Mouse (Mus musculus): Measurements from ENCODE around the gene Tnip2. TPM values are rescaled to one million over a fixed set of nuclear protein-coding genes. Genes with fewer than 3 reads are reported as not detected.

The Tnip2 gene
- polyA plus RNA-seq, 1 experiment from 2014 or later = 4.3 TPM

DNA sequence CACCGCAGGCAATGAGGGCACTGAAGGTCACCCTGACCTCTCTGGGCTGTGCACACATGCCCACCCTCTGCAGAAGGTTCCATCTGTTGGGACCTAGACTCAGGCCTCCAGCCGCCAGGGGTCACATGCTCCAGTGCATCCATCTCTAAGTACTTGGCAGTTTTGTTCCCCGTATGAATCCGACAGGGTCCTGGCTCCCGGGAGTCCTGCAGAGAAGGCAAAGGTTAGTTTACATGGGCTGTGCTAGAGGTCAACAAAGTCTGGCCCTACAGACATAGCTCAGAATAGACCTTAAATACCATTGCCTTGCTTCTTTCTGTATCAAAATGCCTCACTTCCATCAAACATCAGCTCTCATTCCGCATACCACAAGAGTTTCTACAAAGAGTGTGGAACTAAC, 17.0 kb downstream of the Tnip2 start:
- H3K4me2 ChIP-seq (replicated peaks; ENCODE audit: low read depth, low read length) = no peak overlapping the region
- ATAC-seq (ENCODE audit: low FRiP score) = no peak
- H3K4me1 ChIP-seq (replicated peaks; ENCODE audit: control insufficient read depth, insufficient read depth, low read length) = no peaks in the 10 kb centered on the region
- no peaks in the 10 kb centered on the region for H3K9me3 ChIP-seq (ENCODE audit: control insufficient read depth, low read length)
- WGBS = 76% methylated on average over 6 of the region's 6 CpGs
- no peak overlapping the region for H3K27ac ChIP-seq (ENCODE audit: low read depth, low read length)
- H3K27me3 ChIP-seq (ENCODE audit: control insufficient read depth, insufficient read depth, low read length) = no peaks in the 10 kb centered on the region
- H3K9ac ChIP-seq (ENCODE audit: low read depth, low read length) = no peak overlapping the region
- no peak overlapping the region for H3K4me3 ChIP-seq (ENCODE audit: low read depth, low read length)
- no peaks in the 10 kb centered on the region for H3K36me3 ChIP-seq (ENCODE audit: control insufficient read depth, insufficient read depth, low read length)
- DNase-seq (ENCODE audit: low spot score) = no peak

DNA sequence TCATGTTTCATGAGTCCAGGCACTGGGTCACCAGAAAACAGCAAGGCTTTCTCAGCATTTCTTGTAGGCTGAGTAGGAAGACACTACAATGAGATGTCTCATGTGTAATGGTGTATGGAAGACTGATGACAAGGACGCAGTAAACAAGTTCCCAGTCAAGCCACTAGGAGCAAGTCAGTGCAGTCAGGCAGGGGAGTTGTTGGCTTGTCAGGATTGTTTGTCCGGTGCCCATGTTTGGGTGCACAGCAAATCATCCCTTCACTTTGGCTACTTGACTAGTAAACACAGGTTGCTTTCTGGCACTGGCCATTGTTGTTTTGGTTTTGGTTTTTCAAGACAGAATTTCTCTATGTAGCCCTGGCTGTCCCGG, 24.4 kb downstream of the Tnip2 start:
- no peak overlapping the region for H3K9ac ChIP-seq (ENCODE audit: low read depth, low read length)
- H3K27me3 ChIP-seq (ENCODE audit: control insufficient read depth, insufficient read depth, low read length) = no peaks in the 10 kb centered on the region
- no peak for DNase-seq (ENCODE audit: low spot score)
- no peaks in the 10 kb centered on the region for H3K9me3 ChIP-seq (ENCODE audit: control insufficient read depth, low read length)
- ATAC-seq (ENCODE audit: low FRiP score) = no peak
- 0 out of 2 replicates have a peak, but pooled peaks cover 4% of the 10 kb centered on the region for H3K36me3 ChIP-seq (ENCODE audit: control insufficient read depth, insufficient read depth, low read length)
- no peaks in the 10 kb centered on the region for H3K4me1 ChIP-seq (replicated peaks; ENCODE audit: control insufficient read depth, insufficient read depth, low read length)
- no peak overlapping the region for H3K4me3 ChIP-seq (ENCODE audit: low read depth, low read length)
- no peak overlapping the region for H3K27ac ChIP-seq (ENCODE audit: low read depth, low read length)
- 92% methylated on average over 3 of the region's 3 CpGs for WGBS
- H3K4me2 ChIP-seq (replicated peaks; ENCODE audit: low read depth, low read length) = no peak overlapping the region

DNA sequence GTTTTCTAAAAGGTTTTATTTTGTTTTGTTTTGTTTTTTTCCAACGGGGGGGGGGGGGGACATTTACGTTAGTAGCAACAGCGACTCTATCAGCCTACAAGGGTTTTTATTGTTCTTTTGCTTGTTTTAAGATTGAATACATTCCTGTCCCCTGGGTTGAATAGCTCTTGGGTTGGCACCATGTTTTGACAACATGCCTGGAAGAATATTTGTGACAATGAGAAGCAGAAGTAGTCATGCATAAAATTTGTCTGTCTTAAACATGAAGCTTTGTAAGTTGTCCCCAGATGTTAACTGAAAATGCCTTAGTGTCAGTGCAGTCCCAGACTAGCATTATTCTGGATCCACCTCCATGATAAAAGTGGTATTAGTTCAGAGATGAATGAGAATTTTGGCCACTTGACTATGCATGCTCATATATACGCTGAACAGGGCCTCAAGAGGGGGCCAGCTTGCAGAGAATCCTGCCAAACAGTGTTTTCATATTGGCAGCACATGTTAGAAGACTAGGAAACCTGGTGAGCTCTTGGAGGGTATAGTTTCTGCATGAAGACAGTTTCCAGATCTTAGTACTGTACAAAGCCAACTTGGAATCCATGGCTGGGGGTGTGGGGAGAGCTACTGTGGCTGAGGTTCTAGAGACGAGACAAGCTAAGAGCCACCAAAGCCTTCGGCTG, 24.9 kb downstream of the Tnip2 start:
- ATAC-seq (ENCODE audit: low FRiP score) (no peak), DNase-seq (ENCODE audit: low spot score) (no peak)
- Histone ChIP-seq H3K4me1 (replicated peaks; ENCODE audit: control insufficient read depth, insufficient read depth, low read length) (no peaks in the 10 kb centered on the region), H3K27me3 (ENCODE audit: control insufficient read depth, insufficient read depth, low read length) (no peaks in the 10 kb centered on the region), H3K27ac (ENCODE audit: low read depth, low read length) (no peak overlapping the region), H3K36me3 (ENCODE audit: control insufficient read depth, insufficient read depth, low read length) (0 out of 2 replicates have a peak, but pooled peaks cover 4% of the 10 kb centered on the region), H3K9ac (ENCODE audit: low read depth, low read length) (no peak overlapping the region), H3K4me2 (replicated peaks; ENCODE audit: low read depth, low read length) (no peak overlapping the region), H3K9me3 (ENCODE audit: control insufficient read depth, low read length) (no peaks in the 10 kb centered on the region), H3K4me3 (ENCODE audit: low read depth, low read length) (no peak overlapping the region)
- WGBS = 81% methylated on average over 6 of the region's 6 CpGs

DNA sequence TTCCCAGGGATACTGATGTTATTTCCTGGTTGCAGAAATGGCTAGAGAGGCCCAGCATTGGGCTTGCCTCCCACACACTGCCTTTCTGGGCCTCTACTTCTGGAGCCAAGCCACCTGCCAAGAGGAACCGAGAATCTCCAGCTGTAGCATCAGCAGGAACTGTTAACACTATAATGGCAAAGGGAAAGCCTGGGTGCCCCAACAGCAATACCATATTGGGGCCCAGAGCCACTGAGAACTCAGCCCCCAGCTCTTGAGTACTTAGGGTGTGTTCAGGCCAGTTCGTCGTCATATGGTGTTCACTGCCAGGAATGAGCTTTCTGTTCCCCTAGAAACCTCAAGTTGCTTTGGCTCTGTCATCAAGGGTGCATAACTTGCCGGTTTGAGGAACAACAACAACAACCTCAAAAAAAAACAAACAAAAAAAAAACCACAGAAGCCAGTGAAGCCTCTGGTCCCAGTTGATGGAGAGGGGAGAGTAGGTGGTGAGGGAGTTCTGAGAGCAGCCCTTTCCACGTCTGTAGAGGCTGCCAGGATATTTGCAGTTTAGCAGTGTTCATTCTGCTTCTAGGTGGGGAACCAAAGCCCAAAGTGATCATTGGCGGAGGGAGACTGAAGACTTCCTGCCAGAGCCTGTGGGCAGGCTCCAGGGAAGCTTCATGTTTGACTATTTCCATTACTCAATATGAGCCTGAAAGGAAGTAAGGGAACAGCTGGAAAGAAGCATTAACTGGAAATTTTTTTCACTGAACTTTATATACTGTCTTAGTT, 26.3 kb downstream of the Tnip2 start:
- no peaks in the 10 kb centered on the region for H3K4me1 ChIP-seq (replicated peaks; ENCODE audit: control insufficient read depth, insufficient read depth, low read length)
- no peak overlapping the region for H3K4me2 ChIP-seq (replicated peaks; ENCODE audit: low read depth, low read length)
- H3K4me3 ChIP-seq (ENCODE audit: low read depth, low read length) = no peak overlapping the region
- no peaks in the 10 kb centered on the region for H3K9me3 ChIP-seq (ENCODE audit: control insufficient read depth, low read length)
- no peak overlapping the region for H3K27ac ChIP-seq (ENCODE audit: low read depth, low read length)
- H3K9ac ChIP-seq (ENCODE audit: low read depth, low read length) = no peak overlapping the region
- DNase-seq (ENCODE audit: low spot score) (no peak), ATAC-seq (ENCODE audit: low FRiP score) (no peak)
- 78% methylated on average over 6 of the region's 6 CpGs for WGBS
- H3K36me3 ChIP-seq (ENCODE audit: control insufficient read depth, insufficient read depth, low read length) = 0 out of 2 replicates have a peak, but pooled peaks cover 4% of the 10 kb centered on the region
- H3K27me3 ChIP-seq (ENCODE audit: control insufficient read depth, insufficient read depth, low read length) = no peaks in the 10 kb centered on the region

DNA sequence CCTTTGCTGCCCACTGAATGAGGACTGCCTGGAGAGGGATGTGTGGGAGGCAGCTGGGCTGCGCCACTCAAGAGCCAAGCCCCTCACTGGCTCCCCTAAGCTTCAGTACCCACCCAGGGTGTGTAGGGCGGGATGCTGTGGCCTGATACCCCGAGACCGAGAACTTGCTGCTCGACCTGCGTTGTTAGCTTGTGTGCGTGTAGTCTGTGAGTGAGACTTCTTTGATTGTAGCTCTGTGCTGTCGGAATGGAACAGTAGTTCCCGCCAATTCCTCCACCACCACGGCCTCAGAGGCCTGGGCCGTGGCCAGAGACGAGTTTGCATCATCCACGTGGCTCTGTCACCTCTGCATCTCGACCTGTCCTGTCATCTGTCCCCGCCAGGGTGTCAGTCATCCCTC, 28.1 kb downstream of the Tnip2 start:
- no peak overlapping the region for H3K4me2 ChIP-seq (replicated peaks; ENCODE audit: low read depth, low read length)
- H3K27ac ChIP-seq (ENCODE audit: low read depth, low read length) = no peak overlapping the region
- H3K4me3 ChIP-seq (ENCODE audit: low read depth, low read length) = no peak overlapping the region
- DNase-seq (ENCODE audit: low spot score) (no peak), ATAC-seq (ENCODE audit: low FRiP score) (no peak)
- H3K27me3 ChIP-seq (ENCODE audit: control insufficient read depth, insufficient read depth, low read length) = no peaks in the 10 kb centered on the region
- WGBS = 95% methylated on average over 15 of the region's 15 CpGs
- H3K9me3 ChIP-seq (ENCODE audit: control insufficient read depth, low read length) = no peaks in the 10 kb centered on the region
- no peaks in the 10 kb centered on the region for H3K4me1 ChIP-seq (replicated peaks; ENCODE audit: control insufficient read depth, insufficient read depth, low read length)
- H3K36me3 ChIP-seq (ENCODE audit: control insufficient read depth, insufficient read depth, low read length) = 0 out of 2 replicates have a peak, but pooled peaks cover 4% of the 10 kb centered on the region
- no peak overlapping the region for H3K9ac ChIP-seq (ENCODE audit: low read depth, low read length)

DNA sequence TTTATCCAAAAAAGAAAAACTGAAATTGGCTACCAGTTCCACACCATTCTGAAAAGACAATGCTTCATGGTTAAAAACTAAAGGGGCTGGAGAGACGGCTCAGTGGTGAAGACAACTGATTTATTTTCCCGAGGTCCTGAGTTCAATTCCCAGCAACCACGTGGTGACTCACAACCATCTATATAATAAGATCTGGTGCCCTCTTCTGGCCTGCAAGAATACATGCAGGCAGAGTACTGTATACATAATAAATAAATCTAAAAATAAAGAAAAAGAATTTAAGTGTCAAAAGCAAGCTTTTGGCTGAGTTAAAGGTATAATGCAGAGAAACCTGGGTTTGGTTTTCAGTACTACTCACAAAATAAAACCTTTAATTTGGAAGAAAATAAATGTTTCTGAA, 32.9 kb downstream of the Tnip2 start:
- no peak overlapping the region for H3K4me3 ChIP-seq (ENCODE audit: low read depth, low read length)
- H3K4me1 ChIP-seq (replicated peaks; ENCODE audit: control insufficient read depth, insufficient read depth, low read length) = no peaks in the 10 kb centered on the region
- 0 out of 2 replicates have a peak, but pooled peaks cover 3% of the 10 kb centered on the region for H3K36me3 ChIP-seq (ENCODE audit: control insufficient read depth, insufficient read depth, low read length)
- no peaks in the 10 kb centered on the region for H3K9me3 ChIP-seq (ENCODE audit: control insufficient read depth, low read length)
- ATAC-seq (ENCODE audit: low FRiP score) (no peak), DNase-seq (ENCODE audit: low spot score) (no peak)
- H3K4me2 ChIP-seq (replicated peaks; ENCODE audit: low read depth, low read length) = no peak overlapping the region
- WGBS = 74% methylated on average over 3 of the region's 3 CpGs
- no peak overlapping the region for H3K9ac ChIP-seq (ENCODE audit: low read depth, low read length)
- no peak overlapping the region for H3K27ac ChIP-seq (ENCODE audit: low read depth, low read length)
- no peaks in the 10 kb centered on the region for H3K27me3 ChIP-seq (ENCODE audit: control insufficient read depth, insufficient read depth, low read length)

DNA sequence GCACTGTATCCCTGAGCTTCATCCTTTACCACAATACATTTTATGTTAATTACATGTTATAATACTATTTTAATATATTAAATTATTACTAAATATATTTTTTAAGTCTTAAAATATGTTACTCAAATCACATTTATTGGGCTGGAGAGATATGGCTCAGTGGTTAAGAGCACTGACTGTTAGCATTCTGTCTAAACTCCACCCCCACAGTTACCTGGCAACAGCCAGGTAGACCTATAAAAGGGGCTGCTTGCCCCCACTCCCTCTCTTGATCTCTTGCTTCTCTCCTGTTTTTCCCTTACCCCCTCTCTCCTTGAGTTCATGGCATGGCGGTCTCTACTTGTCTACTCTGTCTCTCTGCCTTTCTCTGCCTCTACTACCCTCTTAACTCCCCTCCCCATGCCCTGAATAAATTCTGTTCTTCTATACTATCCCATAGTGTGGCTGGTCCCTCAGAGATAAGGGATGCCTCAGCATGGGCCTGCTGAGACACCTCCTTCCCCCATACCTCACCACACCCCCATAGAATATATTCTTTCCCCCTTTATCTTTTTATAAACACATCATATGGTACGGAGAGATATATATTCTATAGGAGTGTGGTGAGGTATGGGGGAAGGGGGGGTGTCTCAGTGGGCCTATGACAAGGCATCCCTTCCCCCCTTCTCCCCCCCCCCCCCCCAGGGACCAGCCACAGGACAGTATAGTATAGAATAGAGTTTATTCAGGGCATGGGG, 45.6 kb downstream of the Tnip2 start:
- Histone ChIP-seq H3K9ac (ENCODE audit: low read depth, low read length) (no peak overlapping the region), H3K9me3 (ENCODE audit: control insufficient read depth, low read length) (no peaks in the 10 kb centered on the region), H3K27ac (ENCODE audit: low read depth, low read length) (no peak overlapping the region), H3K4me3 (ENCODE audit: low read depth, low read length) (no peak overlapping the region), H3K4me2 (replicated peaks; ENCODE audit: low read depth, low read length) (no peak overlapping the region), H3K4me1 (replicated peaks; ENCODE audit: control insufficient read depth, insufficient read depth, low read length) (no peaks in the 10 kb centered on the region), H3K36me3 (ENCODE audit: control insufficient read depth, insufficient read depth, low read length) (peaks cover 7% of the 10 kb centered on the region), H3K27me3 (ENCODE audit: control insufficient read depth, insufficient read depth, low read length) (no peaks in the 10 kb centered on the region)
- ATAC-seq (ENCODE audit: low FRiP score) (no peak), DNase-seq (ENCODE audit: low spot score) (no peak)
- WGBS = 87% methylated on average over 2 of the region's 2 CpGs

DNA sequence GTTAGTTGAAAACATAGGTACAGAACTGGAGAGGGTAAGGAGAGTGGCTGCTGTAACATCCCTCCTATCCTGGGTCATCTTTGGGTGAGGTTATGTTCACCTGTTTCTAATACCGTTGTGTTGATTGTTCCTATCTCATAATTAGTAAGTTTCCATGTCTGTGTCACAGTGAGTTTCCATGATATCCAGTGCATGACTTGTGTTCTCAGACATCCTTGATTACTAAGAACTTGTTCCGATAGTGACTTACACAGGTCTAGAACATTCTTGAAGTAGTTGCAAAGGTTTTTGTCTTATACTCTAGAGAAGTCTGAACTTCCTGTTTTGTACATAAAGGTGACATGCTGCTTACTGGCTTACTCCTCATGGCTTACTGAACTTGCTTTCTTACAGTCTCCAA, 47.1 kb downstream of the Tnip2 start:
- peaks cover 7% of the 10 kb centered on the region for H3K36me3 ChIP-seq (ENCODE audit: control insufficient read depth, insufficient read depth, low read length)
- 97% methylated on average over 2 of the region's 2 CpGs for WGBS
- H3K27ac ChIP-seq (ENCODE audit: low read depth, low read length) = no peak overlapping the region
- DNase-seq (ENCODE audit: low spot score) (no peak), ATAC-seq (ENCODE audit: low FRiP score) (no peak)
- H3K4me2 ChIP-seq (replicated peaks; ENCODE audit: low read depth, low read length) = no peak overlapping the region
- H3K4me3 ChIP-seq (ENCODE audit: low read depth, low read length) = no peak overlapping the region
- no peaks in the 10 kb centered on the region for H3K9me3 ChIP-seq (ENCODE audit: control insufficient read depth, low read length)
- H3K4me1 ChIP-seq (replicated peaks; ENCODE audit: control insufficient read depth, insufficient read depth, low read length) = no peaks in the 10 kb centered on the region
- H3K27me3 ChIP-seq (ENCODE audit: control insufficient read depth, insufficient read depth, low read length) = no peaks in the 10 kb centered on the region
- no peak overlapping the region for H3K9ac ChIP-seq (ENCODE audit: low read depth, low read length)

All from hindbrain, embryonic 11.5 days (tissue).